Mouse (Mus musculus): Measurements from ENCODE around the gene Slc30a3.

Gene Slc30a3

DNA sequence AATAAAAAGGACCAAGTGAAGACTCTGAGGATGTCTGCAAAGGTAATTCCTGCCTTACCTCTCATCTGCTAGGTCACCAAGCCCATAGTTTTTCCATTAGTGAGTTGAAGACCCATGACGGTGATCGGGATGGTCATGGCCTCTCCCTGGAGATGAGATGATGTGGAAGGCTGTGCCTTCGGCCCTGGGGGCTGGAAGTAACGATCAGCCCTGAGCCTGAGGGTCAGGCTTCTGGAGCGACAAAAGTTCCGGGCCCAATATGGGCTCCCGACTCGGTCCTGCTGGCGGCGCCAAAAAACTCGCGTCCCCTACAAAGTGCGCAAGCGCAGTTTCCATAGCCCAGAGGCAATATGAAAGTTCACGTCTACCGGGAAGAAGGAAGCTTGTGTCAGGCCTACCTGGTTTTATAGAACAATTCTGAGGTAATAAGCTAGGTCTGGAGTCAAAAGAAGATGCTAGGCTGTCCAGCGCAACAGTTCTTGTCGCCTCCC is at the start of gene Slc30a3:
Slc30a3 (minus strand) TSS at position 238 of the 491 bp plus-strand sequence.
- no peak for DNase-seq (ENCODE audit: low read depth in 2 of 2, low spot score in 2 of 2)

GRCm38 (mm10) chr5:31154152-31154553 is 46.1 kb upstream of the Slc30a3 start, which contains the start of gene Mpv17:
Gene Mpv17 (minus strand): TSS chr5:31154251.
- peak; percentile 41 to 57 for DNase-seq (ENCODE audit: low read depth in 2 of 2, low spot score in 2 of 2)

DNA sequence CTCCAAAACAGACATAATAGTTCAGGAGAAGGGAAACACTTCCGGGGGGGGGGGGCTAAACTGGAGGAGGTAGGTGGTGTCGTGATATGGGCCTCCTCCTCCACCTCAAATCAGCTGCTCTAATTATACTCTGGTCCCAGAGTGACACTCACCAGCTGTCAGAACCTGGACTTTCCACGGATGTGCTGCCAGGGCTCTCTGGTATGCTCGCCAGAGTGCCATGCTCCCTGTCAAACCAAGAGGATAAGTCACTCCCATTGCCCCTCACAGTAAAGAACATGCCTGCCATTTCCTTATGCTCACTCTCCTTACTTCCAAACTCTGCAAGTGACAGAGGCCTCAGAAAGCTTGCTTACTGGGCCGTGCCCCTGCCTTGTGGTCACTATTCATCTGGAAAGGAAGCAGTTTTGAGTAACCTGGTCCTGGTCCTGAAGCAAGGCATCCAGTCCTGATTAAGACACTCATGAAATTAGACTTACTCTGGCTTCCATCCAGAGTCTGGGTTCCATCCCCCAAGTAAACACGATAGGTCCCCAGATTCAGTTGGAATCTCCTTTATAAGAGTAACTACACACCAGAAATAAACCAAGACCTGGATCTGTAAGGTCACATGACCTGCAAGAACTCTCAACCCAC is 45.6 kb upstream of the Slc30a3 start:
- no peak for DNase-seq (ENCODE audit: low read depth in 2 of 2, low spot score in 2 of 2)

DNA sequence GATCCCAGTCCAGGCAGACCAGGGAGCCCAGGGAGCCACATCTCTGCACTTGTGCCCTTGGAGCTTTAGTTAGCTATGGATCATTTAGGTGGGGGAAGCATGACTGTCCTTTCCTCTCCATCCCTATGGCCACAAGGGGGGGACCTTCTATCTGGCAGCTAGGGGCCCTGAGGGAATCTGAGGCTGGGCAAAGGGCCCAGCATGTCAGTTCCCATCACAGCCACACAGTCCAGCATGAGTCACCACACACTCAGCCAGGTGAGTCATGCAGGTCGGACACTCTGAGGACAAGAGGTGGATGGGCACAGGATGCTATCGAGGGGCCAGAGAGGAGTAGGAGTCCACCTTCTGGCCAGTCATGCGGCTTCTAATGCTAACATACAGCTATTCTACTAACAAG is 43.7 kb upstream of the Slc30a3 start:
- DNase-seq (ENCODE audit: low read depth in 2 of 2, low spot score in 2 of 2) = no peak

DNA sequence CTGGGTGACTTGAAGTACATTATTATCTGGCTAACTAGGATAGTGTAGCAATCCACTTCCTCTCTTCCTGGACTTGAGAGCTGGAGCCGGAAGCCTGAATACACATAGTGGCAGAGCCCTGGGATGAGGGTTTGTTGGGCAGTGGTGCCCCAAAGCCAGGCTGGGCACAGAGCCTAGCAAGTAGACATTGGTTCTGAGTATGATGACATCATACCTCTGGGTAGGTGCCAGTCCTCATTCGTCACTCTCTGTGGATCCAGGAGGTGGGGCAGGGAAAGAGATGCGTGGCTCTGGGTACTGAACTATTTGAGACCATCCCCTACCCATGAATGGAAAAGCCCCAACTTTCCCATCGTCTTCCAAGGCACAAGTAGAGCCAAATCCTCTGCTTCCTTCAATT is 41.7 kb upstream of the Slc30a3 start:
- no peak for DNase-seq (ENCODE audit: low read depth in 2 of 2, low spot score in 2 of 2)

- DNase-seq (ENCODE audit: low read depth in 2 of 2, low spot score in 2 of 2) = no peak
These were observed 31.0 kb upstream of the Slc30a3 start for GRCm38 (mm10) chr5:31138968-31139425.

DNA sequence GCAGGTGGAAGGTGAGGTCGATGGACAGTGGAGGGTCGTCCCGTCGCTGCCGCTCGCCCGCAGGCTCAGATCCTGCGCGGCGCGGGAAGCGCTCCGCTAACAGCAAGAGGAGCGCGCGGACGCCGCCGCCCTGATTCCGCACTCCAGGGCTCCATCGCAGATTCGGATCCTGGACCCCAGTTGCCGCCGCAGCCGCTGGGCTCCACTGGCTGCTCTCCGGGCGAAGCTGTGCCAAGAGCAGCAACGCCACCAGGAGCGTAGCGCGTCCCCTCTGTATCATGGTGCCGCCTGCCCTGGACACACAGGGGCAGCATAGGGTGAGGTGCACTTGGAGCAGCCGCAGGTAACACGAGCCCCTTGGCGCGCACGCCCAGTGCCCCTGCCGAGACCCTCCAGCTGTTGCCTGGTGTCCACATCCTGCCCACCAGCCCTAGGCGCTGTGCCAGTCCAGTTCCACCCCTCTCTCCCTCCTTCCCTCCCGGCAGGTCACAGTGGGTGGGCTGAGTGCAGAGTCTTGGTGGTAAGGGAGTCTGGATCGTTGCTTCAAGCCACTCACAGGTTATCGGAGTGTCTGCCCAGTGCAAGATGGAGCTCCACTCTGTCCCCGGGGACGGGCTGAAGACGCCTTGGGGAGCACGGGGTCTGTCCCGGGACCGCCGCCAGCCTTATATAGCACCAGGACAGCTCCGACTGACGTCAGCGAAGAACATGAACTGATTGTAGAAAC is 30.4 kb upstream of the Slc30a3 start, which contains the start of gene Ucn:
Ucn (minus strand) TSS at position 589 of the 727 bp plus-strand sequence.
- no peak for DNase-seq (ENCODE audit: low read depth in 2 of 2, low spot score in 2 of 2)

DNA sequence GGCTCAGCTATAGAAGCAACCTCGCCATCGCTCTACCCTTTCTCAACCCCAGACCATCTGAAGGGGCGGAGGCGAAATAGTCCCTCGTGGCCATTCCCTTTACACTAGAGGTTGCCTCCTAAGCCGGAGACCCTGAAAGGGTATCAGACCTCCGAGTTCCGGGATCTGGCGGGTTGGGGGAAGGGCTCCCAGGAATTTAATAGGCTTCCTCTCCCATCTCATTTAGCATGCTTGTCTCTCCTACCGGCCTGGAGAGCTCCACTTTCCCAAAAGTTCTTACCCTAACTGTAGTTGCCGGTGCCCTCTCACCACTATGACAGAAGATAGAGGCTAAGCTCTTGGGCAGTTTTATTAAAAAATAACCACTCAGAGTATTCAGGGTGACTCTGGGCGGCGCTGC is 29.6 kb upstream of the Slc30a3 start:
- DNase-seq (ENCODE audit: low read depth in 2 of 2, low spot score in 2 of 2) = no peak

GRCm38 (mm10) chr5:31136730-31137424 is 28.8 kb upstream of the Slc30a3 start:
- no peak for DNase-seq (ENCODE audit: low read depth in 2 of 2, low spot score in 2 of 2)

GRCm38 (mm10) chr5:31126050-31126449 is 18.0 kb upstream of the Slc30a3 start:
- DNase-seq (ENCODE audit: low read depth in 2 of 2, low spot score in 2 of 2) = no peak

- no peak for DNase-seq (ENCODE audit: low read depth in 2 of 2, low spot score in 2 of 2)
These were observed 15.4 kb upstream of the Slc30a3 start for GRCm38 (mm10) chr5:31123481-31123880.

GRCm38 (mm10) chr5:31121111-31121510 is 13.1 kb upstream of the Slc30a3 start:
- DNase-seq (ENCODE audit: low read depth in 2 of 2, low spot score in 2 of 2) = no peak

GRCm38 (mm10) chr5:31116912-31117311 is 8.9 kb upstream of the Slc30a3 start:
- no peak for DNase-seq (ENCODE audit: low read depth in 2 of 2, low spot score in 2 of 2)

DNA sequence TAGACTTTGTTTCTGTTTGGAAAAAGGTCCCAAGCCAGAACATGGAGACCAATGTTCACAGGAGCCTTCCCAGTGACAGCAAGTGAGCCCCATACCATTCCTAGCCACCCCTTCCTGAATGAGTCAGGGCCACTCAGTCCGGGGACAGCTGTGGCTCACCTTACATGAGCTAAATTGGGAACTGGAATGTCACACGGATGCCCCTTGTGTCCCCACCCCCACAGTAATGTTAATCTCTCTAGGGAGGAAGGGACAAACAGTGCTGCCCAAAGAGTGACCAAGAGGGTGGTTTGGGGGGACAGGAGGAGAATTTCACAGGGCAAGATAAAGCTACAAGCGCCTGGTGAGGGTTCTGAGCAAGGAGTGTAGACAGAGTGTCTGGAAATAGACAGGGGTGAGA is 8.3 kb upstream of the Slc30a3 start, which contains the start of gene Trim54:
Trim54 (plus strand) TSS at position 359 of the 400 bp plus-strand sequence.
- no peak for DNase-seq (ENCODE audit: low read depth in 2 of 2, low spot score in 2 of 2)

DNA sequence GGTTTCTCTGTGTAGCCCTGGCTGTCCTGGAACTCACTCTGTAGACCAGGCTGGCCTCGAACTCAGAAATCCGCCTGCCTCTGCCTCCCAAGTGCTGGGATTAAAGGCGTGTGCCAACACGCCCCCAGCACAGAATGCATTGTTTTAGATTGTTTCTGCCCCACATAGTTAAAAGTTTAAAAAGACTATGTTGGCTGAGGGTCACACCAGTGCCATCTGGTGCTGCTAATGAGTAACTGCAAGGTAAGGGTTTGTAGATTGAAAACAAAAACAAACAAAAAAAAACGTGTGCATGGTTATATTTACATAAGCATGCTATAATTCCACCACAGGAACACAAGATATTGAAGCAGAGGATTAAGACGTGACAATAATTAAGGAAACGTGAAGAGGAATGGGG is 2.7 kb upstream of the Slc30a3 start:
- DNase-seq (ENCODE audit: low read depth in 2 of 2, low spot score in 2 of 2) = peak in 1 of 2 experiments; percentile 15

DNA sequence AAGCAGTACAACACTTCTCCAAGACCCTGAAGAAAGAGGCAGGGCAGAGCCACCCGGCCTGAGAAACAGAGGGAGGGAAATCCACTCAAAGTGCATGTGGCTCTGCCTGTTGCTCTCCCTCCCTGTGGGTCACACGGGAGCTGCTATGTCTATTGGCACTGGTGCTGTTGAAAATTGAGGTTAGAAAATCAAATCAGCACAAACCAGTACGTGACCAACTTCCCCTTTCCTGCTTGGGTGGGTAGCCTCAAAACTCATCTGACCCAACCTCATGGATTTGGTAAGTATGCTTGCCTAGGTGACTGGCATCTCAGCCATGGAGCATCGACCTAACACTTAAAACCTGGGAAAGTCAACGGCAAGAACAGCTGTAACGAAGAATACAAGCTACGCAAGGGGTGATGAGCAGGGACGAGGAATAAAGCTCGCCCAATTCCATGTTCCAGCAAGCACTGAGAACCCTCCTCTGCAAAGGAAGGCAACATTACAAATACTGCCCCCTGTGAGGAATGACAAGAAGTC is 2.2 kb downstream of the Slc30a3 start, which contains the start of gene Dnajc5g:
Dnajc5g (plus strand) TSS at position 472 of the 522 bp plus-strand sequence.
- no peak for DNase-seq (ENCODE audit: low read depth in 2 of 2, low spot score in 2 of 2)

GRCm38 (mm10) chr5:31095711-31096480 is 12.1 kb downstream of the Slc30a3 start:
- no peak for DNase-seq (ENCODE audit: low read depth in 2 of 2, low spot score in 2 of 2)

- DNase-seq (ENCODE audit: low read depth in 2 of 2, low spot score in 2 of 2) = peak; percentile 47 to 57
These were observed 13.0 kb downstream of the Slc30a3 start for GRCm38 (mm10) chr5:31094799-31095691.

DNA sequence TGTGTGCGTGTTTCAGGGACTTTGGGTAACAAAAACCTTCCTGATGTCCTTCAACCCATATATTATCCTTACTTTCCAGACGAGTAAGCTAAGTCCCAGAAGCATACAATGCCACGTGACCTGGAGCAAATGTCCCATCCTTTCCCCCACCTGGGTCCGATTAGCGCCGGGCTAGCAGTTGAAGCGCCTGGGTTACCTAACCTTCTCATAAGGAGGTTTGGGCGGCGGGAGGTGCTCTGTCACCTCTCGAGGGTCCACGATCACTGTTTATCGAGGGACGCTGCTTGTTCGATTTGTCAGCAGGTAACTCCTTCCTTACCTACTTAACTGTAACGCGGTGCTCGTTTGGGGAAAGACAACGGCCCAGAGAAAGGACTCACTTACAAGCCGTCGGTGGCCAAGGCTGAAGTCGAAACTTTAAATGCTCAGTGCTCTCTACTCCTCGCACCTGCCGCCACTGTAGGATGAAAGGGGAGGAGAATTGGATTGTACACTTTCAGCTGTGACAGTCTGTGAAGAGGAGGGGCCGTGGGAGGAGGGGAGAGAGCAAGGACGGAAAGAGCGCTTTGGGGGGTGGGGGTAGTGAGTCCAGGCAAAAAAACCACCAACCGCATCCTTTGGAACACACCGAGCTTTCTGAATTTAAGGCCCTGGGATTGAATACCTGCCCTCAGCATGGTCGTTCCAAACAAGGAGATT is 13.8 kb downstream of the Slc30a3 start:
- DNase-seq (ENCODE audit: low read depth in 2 of 2, low spot score in 2 of 2) = peak in 1 of 2 experiments; percentile 4
